Mouse (Mus musculus) CH12.LX (cell line): ENCODE data around the gene Taf8. TPM values are rescaled to one million over a fixed set of nuclear protein-coding genes. Genes with fewer than 3 reads are reported as not detected.

Experiments used
- DNase-seq: peaks from one replicate; pipeline ENCODE4 v3.0.0-alpha.2; 2013; ENCODE audit errors: extremely low read depth
- H3K27ac ChIP-seq: 2 replicates; pipeline ENCODE4 v1.5.1; 2012; ENCODE audit warnings: low read depth, mild to moderate bottlenecking, control low read depth, moderate library complexity; ENCODE audit not compliant: insufficient read depth
- H3K27me3 ChIP-seq: replicated peaks from 2 replicates; pipeline ENCODE3; 2012; ENCODE audit warnings: inconsistent platforms
- H3K36me3 ChIP-seq, 2 experiments: replicated peaks in 1 of 2; 2 replicates each; pipeline versions ENCODE3 to v1.6.1; 2012; ENCODE audit warnings: inconsistent platforms in 1 of 2, low read length in 1 of 2, mild to moderate bottlenecking in 1 of 2, mixed read lengths in 1 of 2, moderate library complexity in 1 of 2; ENCODE audit not compliant: control insufficient read depth in 1 of 2, insufficient read depth in 1 of 2
- H3K4me1 ChIP-seq, 2 experiments: 2 replicates each; pipeline ENCODE4 v1.6.1; 2012; ENCODE audit warnings: inconsistent platforms in 1 of 2, moderate library complexity in 1 of 2; ENCODE audit not compliant: insufficient read depth in 2 of 2, control insufficient read depth in 1 of 2
- H3K4me2 ChIP-seq: 2 replicates; pipeline ENCODE4 v1.6.1; 2012; ENCODE audit warnings: low read depth, mild to moderate bottlenecking, control low read depth; ENCODE audit not compliant: poor library complexity, insufficient read depth, severe bottlenecking
- H3K4me3 ChIP-seq, 3 experiments: fragments of 150-350 bp in 1 of 3; sonication (generic) in 1 of 3; replicated peaks in 1 of 3; 2 replicates each; pipeline versions ENCODE3 to v1.5.1; 2011 to 2012; ENCODE audit warnings: low read depth in 2 of 3, low read length in 2 of 3, mild to moderate bottlenecking in 2 of 3, moderate library complexity in 2 of 3, control low read depth in 1 of 3, improper control_type of control experiment in 1 of 3, inconsistent platforms in 1 of 3, mixed read lengths in 1 of 3; ENCODE audit not compliant: poor library complexity in 1 of 3
- H3K79me2 ChIP-seq: replicated peaks from 2 replicates; pipeline ENCODE4 v1.6.1; 2012; ENCODE audit warnings: mild to moderate bottlenecking, moderate library complexity; ENCODE audit not compliant: control insufficient read depth, poor library complexity, insufficient read depth, severe bottlenecking; ENCODE audit errors: extremely low read depth
- H3K9ac ChIP-seq: 2 replicates; pipeline ENCODE4 v1.6.1; 2012; ENCODE audit warnings: low read depth, mild to moderate bottlenecking, control low read depth, moderate library complexity; ENCODE audit not compliant: insufficient read depth
- H3K9me3 ChIP-seq: replicated peaks from 2 replicates; pipeline ENCODE3; 2012; ENCODE audit warnings: low read length, inconsistent platforms, mixed read lengths
- CHD2 ChIP-seq: IDR thresholded peaks from 2 replicates; pipeline ENCODE4 v1.6.1; 2011; ENCODE audit warnings: low read length, improper control_type of control experiment
- CTCF ChIP-seq, 2 experiments: IDR thresholded peaks in 1 of 2; conservative IDR thresholded peaks in 1 of 2; 2 replicates each; pipeline ENCODE4 v1.5.1; 2011 to 2012; ENCODE audit warnings: low read depth in 2 of 2, low read length in 2 of 2, improper control_type of control experiment in 1 of 2, inconsistent platforms in 1 of 2, mild to moderate bottlenecking in 1 of 2, moderate library complexity in 1 of 2
- GABPA ChIP-seq: IDR thresholded peaks from 2 replicates; pipeline ENCODE4 v1.6.1; 2012; ENCODE audit warnings: low read depth, low read length, improper control_type of control experiment, inconsistent platforms; ENCODE audit not compliant: insufficient replicate concordance
- HCFC1 ChIP-seq: IDR thresholded peaks from 2 replicates; pipeline ENCODE4 v1.6.1; 2012; ENCODE audit warnings: low read depth, mild to moderate bottlenecking, inconsistent platforms, low read length, improper control_type of control experiment
- JUN ChIP-seq: IDR thresholded peaks from 2 replicates; pipeline ENCODE4 v1.6.1; 2011; ENCODE audit warnings: low read depth, mild to moderate bottlenecking, low read length, improper control_type of control experiment, moderate library complexity; ENCODE audit not compliant: insufficient read depth
- MAZ ChIP-seq: IDR thresholded peaks from 2 replicates; pipeline ENCODE4 v1.6.1; 2012; ENCODE audit warnings: low read depth, mild to moderate bottlenecking, inconsistent platforms, low read length, improper control_type of control experiment, moderate library complexity
- MEF2A ChIP-seq: IDR thresholded peaks from 2 replicates; pipeline ENCODE4 v1.6.1; 2014; ENCODE audit warnings: low read depth, mild to moderate bottlenecking, inconsistent platforms, low read length, improper control_type of control experiment, borderline replicate concordance
- NELFE ChIP-seq: IDR thresholded peaks from 2 replicates; pipeline ENCODE4 v1.6.1; 2011; ENCODE audit warnings: low read depth, low read length, improper control_type of control experiment
- RAD21 ChIP-seq: IDR thresholded peaks from 2 replicates; pipeline ENCODE4 v1.6.1; 2011; ENCODE audit warnings: low read depth, mild to moderate bottlenecking, low read length, improper control_type of control experiment, moderate library complexity
- SMC3 ChIP-seq: IDR thresholded peaks from 2 replicates; pipeline ENCODE4 v1.6.1; 2011; ENCODE audit warnings: low read depth, low read length, improper control_type of control experiment
- TCF12 ChIP-seq: IDR thresholded peaks from 2 replicates; pipeline ENCODE4 v1.6.1; 2014; ENCODE audit warnings: low read depth, mild to moderate bottlenecking, inconsistent platforms, low read length, improper control_type of control experiment
- USF1 ChIP-seq: IDR thresholded peaks from 2 replicates; pipeline ENCODE4 v1.6.1; 2014; ENCODE audit warnings: low read depth, mild to moderate bottlenecking, inconsistent platforms, low read length, improper control_type of control experiment
- USF2 ChIP-seq: conservative IDR thresholded peaks from 2 replicates; pipeline ENCODE4 v1.6.1; 2011; ENCODE audit warnings: low read depth, low read length, improper control_type of control experiment
- ZC3H11A ChIP-seq: IDR thresholded peaks from 2 replicates; pipeline ENCODE4 v1.6.1; 2012; ENCODE audit warnings: low read depth, mild to moderate bottlenecking, inconsistent platforms, low read length, improper control_type of control experiment
- ZKSCAN1 ChIP-seq: IDR thresholded peaks from 2 replicates; pipeline ENCODE4 v1.6.1; 2012; ENCODE audit warnings: low read depth, inconsistent platforms, low read length, improper control_type of control experiment, borderline replicate concordance
- ZMIZ1 ChIP-seq: IDR thresholded peaks from 2 replicates; pipeline ENCODE4 v1.6.1; 2012; ENCODE audit warnings: low read depth, mild to moderate bottlenecking, inconsistent platforms, low read length, improper control_type of control experiment
- dilution Hi-C: fragments of 300-500 bp; cut with MboI; formaldehyde crosslinking; loops from 2 replicates; pipeline ENCODE4 v1.14.3; 2020; ENCODE audit warnings: low sequenced_read_pairs; ENCODE audit not compliant: extremely low pct_unique_long_range_greater_than_20kb, extremely low pct_ligation_motif_present
- in situ Hi-C: fragments of 300-500 bp; cut with MboI; formaldehyde crosslinking; loops from 3 replicates; pipeline ENCODE4 v1.14.3; 2019; ENCODE audit warnings: low sequenced_read_pairs, low pct_ligation_motif_present, low pct_unique_long_range_greater_than_20kb, mixed read lengths
- polyA plus RNA-seq: library from polyadenylated mRNA; unstranded; fragments of >175 nt; gene quantifications from 2 replicates; pipeline ENCODE4 v1.2.1, GENCODE M21; 2012; ENCODE audit warnings: low read depth; ENCODE audit not compliant: insufficient read length
- total RNA-seq, 2 experiments: library from RNA; depleted of rRNA; stranded (reverse); fragments of 300-350 nt in 1 of 2; fragments of >200 nt in 1 of 2; gene quantifications; 2 replicates each; pipeline ENCODE4 v1.2.3; 2012 to 2014

Taf8 gene
- total and polyA plus RNA-seq, 3 experiments, result 16.9 to 18.0 (median 17.0) TPM

DNA sequence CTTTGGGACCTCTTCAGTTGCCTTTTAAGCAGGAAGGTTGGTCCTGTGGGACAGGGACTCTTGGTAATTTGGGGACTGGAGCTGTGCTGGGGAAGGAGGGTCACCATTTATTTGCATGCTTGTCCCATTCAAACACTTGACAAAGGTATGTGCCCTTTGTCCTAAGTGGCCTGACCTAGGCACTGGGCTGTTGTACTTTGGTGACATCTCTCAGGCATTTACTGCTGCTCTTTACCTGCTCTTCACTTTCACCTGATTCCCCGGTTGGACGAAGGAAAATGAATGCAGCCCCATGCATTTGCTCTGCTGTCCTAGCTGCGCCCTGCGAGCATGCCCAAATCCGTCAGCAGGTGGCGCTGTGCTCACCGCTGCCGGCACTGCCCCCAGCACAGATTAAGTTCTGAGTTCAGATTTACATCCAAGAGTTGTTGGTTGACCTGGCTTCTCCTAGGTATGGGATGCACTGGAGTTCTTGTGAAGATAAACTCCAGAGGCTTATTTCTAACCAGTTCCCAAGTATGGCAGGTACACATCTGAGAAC is 28.6 kb downstream of the Taf8 start:
- Histone ChIP-seq H3K27ac (no peak overlapping the region), H3K79me2 (no peaks in the 10 kb centered on the region), H3K4me1 (peaks cover 0 to 3% of the 10 kb centered on the region in 2 experiments; a peak in 1 of 4 replicates), H3K9me3 (no peaks in the 10 kb centered on the region), H3K9ac (no peak overlapping the region), H3K36me3 (no peaks in the 10 kb centered on the region), H3K4me2 (no peak overlapping the region), H3K27me3 (peaks cover 13% of the 10 kb centered on the region), H3K4me3 (no peak overlapping the region)
- dilution Hi-C loops (no loop called here), in situ Hi-C loops (no loop called here)
- no peak for TF ChIP-seq NELFE
- peak; percentile 87 to 90 for TF ChIP-seq CTCF (conservative IDR thresholded peaks at IDR 0.05 in 1 of 2, IDR thresholded peaks at IDR 0.05 in 1 of 2; ENCODE audit: low read depth in 2 of 2, low read length in 2 of 2)
- peak; percentile 68 for TF ChIP-seq SMC3
- peak; percentile 36 for TF ChIP-seq RAD21
- no peak for DNase-seq

DNA sequence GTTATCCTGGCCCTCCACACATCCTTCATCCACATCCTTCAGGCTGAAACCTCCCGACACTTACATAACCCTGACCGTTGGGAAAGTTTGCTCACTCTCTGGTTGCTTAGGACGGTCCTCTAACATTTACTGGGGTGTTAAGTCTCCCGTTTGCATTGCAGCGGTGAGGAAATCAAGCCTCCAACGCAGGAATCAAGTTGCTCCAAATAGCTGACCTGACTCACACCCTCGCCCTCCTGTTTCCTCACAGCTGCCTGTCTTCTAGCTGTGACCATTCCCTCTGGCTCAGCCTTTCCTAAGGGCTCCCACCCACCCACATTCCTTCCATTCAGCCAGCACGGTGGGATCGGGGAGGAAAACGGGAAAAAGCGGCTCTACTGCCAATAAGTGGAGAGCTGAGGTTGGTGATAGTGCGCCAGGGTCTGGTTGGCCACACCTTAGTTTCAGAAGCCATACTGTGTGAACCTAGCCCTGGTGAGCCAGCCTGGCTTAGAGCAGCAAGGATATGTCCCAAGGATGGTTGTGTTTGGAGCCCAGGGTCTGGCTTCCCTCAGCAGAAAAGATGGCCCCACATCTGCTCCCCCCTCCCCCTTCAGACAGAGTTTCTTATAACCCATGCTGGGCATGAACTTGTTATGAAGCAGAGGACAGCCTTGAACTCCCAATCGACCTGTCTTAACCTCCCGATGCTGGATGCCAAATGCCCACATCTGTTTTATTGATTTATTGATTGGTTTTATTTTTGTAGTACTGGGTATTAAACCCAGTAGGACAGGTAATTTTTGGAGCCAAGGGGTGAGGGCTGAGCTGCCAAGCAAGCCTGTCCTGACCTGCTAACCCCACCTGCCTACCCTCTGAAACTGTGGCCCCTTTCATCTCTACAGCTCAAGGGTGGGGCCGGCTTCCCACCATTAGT is 29.4 kb downstream of the Taf8 start:
- no peaks in the 10 kb centered on the region for H3K79me2 ChIP-seq
- H3K4me1 ChIP-seq, result peaks cover 0 to 3% of the 10 kb centered on the region in 2 experiments; a peak in 1 of 4 replicates
- H3K4me2 ChIP-seq, result no peak overlapping the region
- no peaks in the 10 kb centered on the region for H3K9me3 ChIP-seq
- TF ChIP-seq HCFC1, result no peak
- no peak for TF ChIP-seq CHD2
- TF ChIP-seq USF1, result no peak
- TF ChIP-seq JUN, result no peak
- TF ChIP-seq MAZ, result no peak
- TF ChIP-seq SMC3, result no peak
- no peak for TF ChIP-seq RAD21
- TF ChIP-seq ZMIZ1, result no peak
- TF ChIP-seq ZKSCAN1, result no peak
- TF ChIP-seq USF2, result no peak
- no peak for TF ChIP-seq ZC3H11A
- TF ChIP-seq GABPA, result no peak
- TF ChIP-seq MEF2A, result no peak
- TF ChIP-seq TCF12, result no peak
- no peak for DNase-seq
- H3K27me3 ChIP-seq, result peaks cover 14% of the 10 kb centered on the region
- in situ Hi-C loops (no loop called here), dilution Hi-C loops (no loop called here)
- no peaks in the 10 kb centered on the region for H3K36me3 ChIP-seq
- no peak overlapping the region for H3K4me3 ChIP-seq
- H3K9ac ChIP-seq, result no peak overlapping the region
- no peak overlapping the region for H3K27ac ChIP-seq
